Mouse (Mus musculus): ENCODE data around the gene Arhgap20.

The Arhgap20 gene

DNA sequence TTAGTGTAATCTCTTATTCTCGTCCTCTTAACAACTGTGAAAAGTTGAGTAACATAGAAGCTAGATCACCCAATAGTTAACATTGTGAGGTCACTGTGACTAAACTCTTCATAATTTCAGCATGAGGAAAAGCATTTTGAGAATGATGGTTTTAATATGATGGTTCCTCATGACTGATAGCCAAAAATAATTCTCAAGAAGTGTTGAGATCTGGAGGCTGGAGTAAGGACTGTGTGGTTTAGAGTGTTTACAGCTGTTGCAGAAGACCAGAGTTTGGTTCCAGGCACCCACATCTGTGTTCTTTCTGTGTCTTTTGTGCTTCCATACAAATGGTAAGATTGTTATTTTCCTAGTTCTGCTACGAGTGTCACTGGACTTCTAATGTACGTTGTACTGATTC is 42.1 kb downstream of the Arhgap20 start:
- DNase-seq, result no peak

GRCm38 (mm10) chr9:51812931-51813330 is 47.8 kb downstream of the Arhgap20 start:
- no peak for DNase-seq

GRCm38 (mm10) chr9:51824516-51824915 is 59.4 kb downstream of the Arhgap20 start:
- DNase-seq, result no peak

GRCm38 (mm10) chr9:51831596-51831995 is 66.5 kb downstream of the Arhgap20 start:
- DNase-seq, result no peak

- DNase-seq, result no peak
These were observed 67.2 kb downstream of the Arhgap20 start for GRCm38 (mm10) chr9:51832368-51832767.

DNA sequence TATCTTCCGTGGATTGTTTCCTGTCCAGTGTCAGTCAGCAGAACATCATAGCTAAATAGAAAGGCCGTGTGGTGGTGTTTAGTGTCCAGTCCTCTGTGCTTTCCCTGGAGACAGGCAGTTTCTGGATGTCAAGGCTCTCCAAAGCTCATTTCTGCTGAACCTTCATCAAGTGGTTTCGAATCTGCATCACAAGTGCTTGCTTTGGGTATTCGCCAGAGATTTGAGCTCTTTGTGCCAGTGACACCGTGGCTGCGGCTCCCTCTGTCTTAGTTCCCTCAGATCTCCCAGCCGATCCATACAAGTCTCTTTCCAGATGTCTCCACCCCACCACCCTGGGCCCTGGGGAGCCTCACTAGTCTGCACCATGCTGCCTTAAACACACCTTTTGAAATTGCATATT is 72.6 kb downstream of the Arhgap20 start:
- DNase-seq, result no peak

DNA sequence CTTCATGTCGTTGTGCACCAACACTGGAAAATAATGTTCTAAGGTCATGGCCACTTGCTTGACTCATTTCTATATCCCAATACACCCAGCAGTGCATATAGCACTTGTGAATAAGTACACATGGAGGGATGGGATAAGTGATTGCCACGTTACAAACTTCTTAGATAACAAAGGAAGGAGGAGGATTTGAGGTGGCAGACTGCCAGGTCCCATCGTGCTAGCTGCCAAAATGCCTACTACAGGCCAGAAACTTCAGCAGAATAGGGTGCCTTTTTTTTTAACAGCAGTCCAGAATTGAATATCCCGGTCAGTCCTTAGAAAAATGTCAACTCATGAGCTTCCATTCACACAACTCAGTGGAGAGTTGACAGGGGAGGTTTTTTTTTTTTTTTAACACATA is 78.1 kb downstream of the Arhgap20 start:
- no peak for DNase-seq

DNA sequence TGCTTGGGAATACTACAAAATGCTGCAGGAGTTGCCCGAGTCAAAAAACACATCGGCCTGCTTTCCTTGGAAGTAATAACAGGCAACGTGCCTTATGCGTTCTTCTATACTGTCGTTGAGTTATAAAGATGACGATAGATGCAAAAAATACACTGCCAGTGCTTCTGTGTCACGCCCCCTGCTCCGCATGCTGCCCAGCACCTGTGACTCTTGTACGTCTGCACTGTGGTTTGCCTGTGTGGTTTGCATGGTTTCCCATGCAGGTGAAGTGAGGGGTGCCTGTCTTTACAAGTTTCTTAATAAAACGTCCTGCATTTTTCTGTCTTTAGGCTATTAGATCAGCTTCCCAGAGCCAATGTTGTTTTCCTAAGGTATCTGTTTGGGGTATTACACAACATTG is 80.7 kb downstream of the Arhgap20 start:
- no peak for DNase-seq

DNA sequence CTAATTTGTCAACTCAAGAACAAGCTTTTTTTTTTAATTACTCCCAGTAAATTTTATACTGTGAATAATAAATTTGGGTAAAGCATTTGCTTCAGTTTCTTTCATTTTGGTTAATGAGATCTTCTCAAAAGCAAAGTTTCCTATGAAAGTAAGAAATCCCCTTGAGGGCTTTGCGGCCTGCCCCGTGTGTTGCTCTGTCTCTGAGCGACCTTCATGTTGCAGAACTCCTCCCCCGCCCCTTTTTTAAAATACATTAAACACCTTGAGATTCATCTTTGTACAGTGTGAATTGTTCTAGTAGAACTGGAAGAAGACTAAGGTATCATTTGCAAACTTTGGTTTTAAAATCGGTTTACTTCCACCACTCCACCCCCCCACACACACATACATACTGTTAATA is 88.6 kb downstream of the Arhgap20 start:
- no peak for DNase-seq

- no peak for DNase-seq
These were observed 99.1 kb downstream of the Arhgap20 start for GRCm38 (mm10) chr9:51864273-51864672.

GRCm38 (mm10) chr9:51866634-51867033 is 101.5 kb downstream of the Arhgap20 start:
- no peak for DNase-seq

DNA sequence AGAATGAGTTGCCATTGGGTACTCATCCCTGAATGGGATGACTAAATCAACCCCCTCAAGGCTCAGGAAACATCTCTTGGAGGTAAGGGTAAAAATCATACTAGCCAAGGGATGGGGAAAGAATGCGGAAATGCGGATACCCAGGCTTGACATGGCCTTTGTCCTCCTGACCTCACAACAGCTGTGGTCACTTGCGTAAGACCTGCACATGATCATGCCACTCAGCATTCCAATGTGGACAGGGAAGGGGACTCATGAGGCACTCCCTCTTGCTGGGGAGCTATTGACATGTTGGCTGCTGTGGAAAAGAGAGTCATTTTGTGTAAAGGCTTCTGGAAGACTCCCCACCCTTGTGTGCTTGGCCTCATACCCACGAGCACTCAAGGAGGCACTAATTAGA is 103.9 kb downstream of the Arhgap20 start:
- DNase-seq, result no peak

- no peak for DNase-seq
These were observed 109.2 kb downstream of the Arhgap20 start for GRCm38 (mm10) chr9:51874348-51874747.

DNA sequence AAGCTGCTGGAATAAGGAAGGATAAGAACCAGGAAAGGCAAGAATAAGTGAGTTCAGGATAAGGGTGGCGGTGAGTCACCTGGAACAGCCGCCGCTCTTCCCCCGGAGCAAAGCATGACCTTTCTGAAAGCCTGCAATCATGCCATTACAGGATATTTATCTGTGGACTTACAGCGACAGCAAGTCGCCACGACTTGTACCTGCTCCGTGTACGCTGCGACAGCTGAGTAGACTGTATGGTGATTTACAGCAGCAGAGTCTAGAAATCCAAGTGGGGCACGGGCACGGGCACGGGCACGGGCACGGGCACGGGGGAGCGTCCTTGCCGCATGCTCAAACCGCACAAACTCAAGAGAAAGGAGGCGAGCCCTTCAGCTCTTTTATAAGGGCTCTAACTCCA is 110.4 kb downstream of the Arhgap20 start:
- no peak for DNase-seq

- peak; percentile 41 for DNase-seq
These were observed 116.2 kb downstream of the Arhgap20 start for GRCm38 (mm10) chr9:51881386-51881785.

DNA sequence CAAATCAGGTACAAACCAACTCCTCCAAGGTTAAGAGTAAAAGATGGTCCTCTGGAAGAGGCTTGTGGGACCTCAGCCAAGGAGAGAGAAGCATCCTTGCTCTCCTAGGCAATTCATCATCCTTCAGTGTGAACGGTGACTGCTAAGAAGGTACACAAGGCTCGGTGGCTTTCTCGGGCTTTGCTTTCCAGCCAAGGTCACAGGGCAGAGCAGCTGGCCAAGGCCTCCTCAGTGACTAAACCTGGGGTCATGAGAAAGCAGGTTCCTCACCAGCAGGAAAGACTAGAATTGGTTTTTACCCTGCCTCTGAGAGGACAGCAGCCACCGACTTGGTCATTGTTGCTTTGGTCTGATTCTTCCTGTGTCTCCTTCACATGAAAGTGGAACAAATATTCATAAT is 116.7 kb downstream of the Arhgap20 start:
- no peak for DNase-seq

DNA sequence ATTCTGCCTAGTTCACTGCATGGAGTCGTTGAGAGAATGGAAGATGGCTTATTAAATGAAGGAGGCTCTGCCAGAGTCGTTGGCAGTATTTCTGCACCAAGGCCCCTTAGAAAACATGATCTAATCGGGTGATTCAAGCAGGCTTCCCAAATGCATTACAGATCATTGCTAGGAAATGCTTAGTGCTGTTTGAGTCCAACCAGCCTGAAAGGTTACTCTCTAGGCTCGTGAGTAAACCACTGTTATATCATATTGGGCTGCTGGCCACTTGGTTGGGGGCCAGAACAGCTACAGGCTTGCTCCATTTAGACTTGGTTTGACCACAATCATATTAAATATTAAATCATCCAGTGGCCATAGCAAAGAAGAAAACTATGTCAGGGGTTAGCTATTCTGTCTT is 118.2 kb downstream of the Arhgap20 start:
- DNase-seq, result no peak

DNA sequence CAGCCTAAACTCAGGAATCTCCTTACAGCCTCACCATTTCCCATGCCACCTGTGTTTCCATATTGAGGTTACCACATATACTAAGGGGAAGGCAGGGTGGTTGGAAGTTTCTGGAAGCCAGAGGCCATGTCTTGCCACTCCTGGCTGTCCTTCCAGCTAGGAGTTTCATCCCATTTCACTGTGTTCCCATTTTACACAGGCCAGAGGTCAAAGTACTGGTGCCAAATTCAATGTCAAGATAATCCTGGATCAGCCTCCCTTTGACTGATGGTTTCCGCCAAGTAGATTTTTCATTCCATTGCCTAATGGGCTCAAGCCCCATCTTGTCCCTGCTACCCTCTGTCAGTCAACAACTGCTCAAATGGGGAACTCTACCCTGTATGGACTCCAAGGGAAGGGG is 127.8 kb downstream of the Arhgap20 start:
- no peak for DNase-seq

Measured in layer of hippocampus, adult 9-11 months (tissue).